Mouse (Mus musculus) heart, embryonic 15.5 days (tissue): Measurements from ENCODE around the gene Ank. TPM values are rescaled to one million over a fixed set of nuclear protein-coding genes. Genes with fewer than 3 reads are reported as not detected.

ENCODE experiments used
- ATAC-seq: fragments of 200-750 bp; cut with Nextera tagmentation; replicated peaks from 2 replicates; pipeline ENCODE4 v1.8.0; 2017; ENCODE audit warnings: low read depth, moderate TSS enrichment; ENCODE audit not compliant: insufficient number of reproducible peaks, insufficient read depth, low FRiP score
- H3K27ac ChIP-seq: fragments of 300-500 bp; sonication (generic); 2 replicates; pipeline ENCODE4 v1.5.1; 2015; ENCODE audit warnings: mild to moderate bottlenecking, inconsistent platforms
- H3K27me3 ChIP-seq: fragments of 300-500 bp; sonication (generic); 2 replicates; pipeline ENCODE4 v1.6.1; 2015; ENCODE audit warnings: inconsistent platforms
- H3K36me3 ChIP-seq: fragments of 300-500 bp; sonication (generic); 2 replicates; pipeline ENCODE4 v1.6.1; 2015; ENCODE audit warnings: mild to moderate bottlenecking, inconsistent platforms
- H3K4me1 ChIP-seq: fragments of 300-500 bp; sonication (generic); replicated peaks from 2 replicates; pipeline ENCODE4 v1.6.1; 2015; ENCODE audit warnings: inconsistent platforms
- H3K4me2 ChIP-seq: fragments of 300-500 bp; sonication (generic); 2 replicates; pipeline ENCODE4 v1.6.1; 2015; ENCODE audit warnings: inconsistent platforms, mild to moderate bottlenecking, moderate library complexity
- H3K4me3 ChIP-seq: fragments of 300-500 bp; sonication (generic); 2 replicates; pipeline ENCODE4 v1.5.1; 2015; ENCODE audit warnings: mild to moderate bottlenecking, inconsistent platforms
- H3K9ac ChIP-seq: fragments of 300-500 bp; sonication (generic); 2 replicates; pipeline ENCODE4 v1.6.1; 2015; ENCODE audit warnings: mild to moderate bottlenecking, inconsistent platforms
- H3K9me3 ChIP-seq: fragments of 300-500 bp; sonication (generic); replicated peaks from 2 replicates; pipeline ENCODE4 v1.6.1; 2016; ENCODE audit warnings: inconsistent platforms
- WGBS: fragments of 180-500 bp; shearing (Covaris S2); methylation state at CpG from one replicate; pipeline ENCODE4 v1.1.7; 2015; ENCODE audit warnings: mixed read lengths; 5-methylcytosine and 5-hydroxymethylcytosine counted together
- polyA plus RNA-seq: library from polyadenylated mRNA; unstranded; fragments of >200 nt; fragmentation: Nextera tagmentation; extraction: Ambion mirVana; gene quantifications from 2 replicates; pipeline ENCODE4 v1.2.1, GENCODE M21; 2015

Gene Ank
- polyA plus RNA-seq, 1 experiment from 2014 or later, result 10.2 TPM

GRCm38 (mm10) chr15:27486279-27486618 lies 19.8 kb downstream of the Ank start:
- H3K27ac ChIP-seq, result peak overlapping the region; percentile 35
- WGBS, result 75% methylated on average over 5 of the region's 5 CpGs
- H3K4me3 ChIP-seq, result no peak overlapping the region
- no peaks in the 10 kb centered on the region for H3K36me3 ChIP-seq
- H3K4me1 ChIP-seq, result peaks cover 37% of the 10 kb centered on the region
- H3K9ac ChIP-seq, result no peak overlapping the region
- no peaks in the 10 kb centered on the region for H3K9me3 ChIP-seq
- H3K4me2 ChIP-seq, result peak overlapping the region; percentile 39; the same call in 1 of the 2 replicates
- no peaks in the 10 kb centered on the region for H3K27me3 ChIP-seq
- no peak; the same call in 1 of the 2 replicates for ATAC-seq

- Histone ChIP-seq H3K4me1 (peaks cover 39% of the 10 kb centered on the region), H3K27me3 (no peaks in the 10 kb centered on the region), H3K36me3 (no peaks in the 10 kb centered on the region), H3K9ac (no peak overlapping the region; the same call in 1 of the 2 replicates), H3K9me3 (no peaks in the 10 kb centered on the region), H3K4me2 (peak overlapping the region; percentile 45), H3K4me3 (no peak overlapping the region), H3K27ac (peak overlapping the region; percentile 35; the same call in 1 of the 2 replicates)
- ATAC-seq, result no peak
- 50% methylated on average over 8 of the region's 8 CpGs for WGBS
These were observed 20.6 kb downstream of the Ank start for GRCm38 (mm10) chr15:27487059-27487458.

DNA sequence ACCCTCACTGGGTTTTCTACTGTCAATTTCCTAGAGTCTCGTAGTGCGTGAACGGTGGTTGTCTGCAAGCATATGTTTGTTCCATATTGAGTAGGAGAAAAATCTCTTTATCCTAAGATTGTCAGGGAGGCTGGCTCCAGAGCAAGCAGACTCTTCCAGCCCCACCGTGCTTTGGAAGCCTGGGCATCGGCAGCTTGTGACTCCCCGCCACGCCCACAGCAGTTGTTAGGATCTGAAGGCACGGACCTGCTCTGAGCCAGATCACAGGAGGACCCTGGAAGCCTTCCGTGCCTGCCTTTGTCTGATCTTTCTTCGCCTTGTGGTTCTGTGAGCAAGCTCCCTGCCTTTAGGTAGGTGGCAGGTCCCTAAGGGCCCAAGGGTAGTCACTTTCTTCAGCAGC lies 21.6 kb downstream of the Ank start:
- Histone ChIP-seq H3K9ac (no peak overlapping the region), H3K36me3 (no peaks in the 10 kb centered on the region), H3K27ac (no peak overlapping the region), H3K9me3 (no peaks in the 10 kb centered on the region), H3K4me1 (peaks cover 46% of the 10 kb centered on the region), H3K4me2 (no peak overlapping the region), H3K27me3 (no peaks in the 10 kb centered on the region), H3K4me3 (no peak overlapping the region)
- no peak for ATAC-seq
- 59% methylated on average over 10 of the region's 10 CpGs for WGBS

DNA sequence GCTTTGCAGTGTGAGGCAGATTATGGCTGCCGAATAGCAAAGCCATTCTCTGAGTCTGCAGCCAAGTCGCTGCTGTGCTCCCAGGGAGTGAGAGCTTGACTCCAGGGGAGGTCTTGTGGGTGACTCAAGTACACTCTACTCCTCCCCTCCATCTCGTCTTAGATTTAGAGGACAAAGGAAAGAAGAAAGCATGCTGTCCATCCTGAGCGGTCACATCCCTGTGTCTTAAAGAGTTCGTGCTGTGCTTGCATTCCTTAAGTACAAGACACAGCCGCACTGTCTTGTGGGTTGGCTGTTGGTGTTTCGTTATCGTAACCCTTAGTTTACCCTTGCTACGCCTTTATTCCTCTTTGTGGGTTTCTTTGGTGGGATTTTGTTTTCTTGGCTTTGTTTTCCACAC lies 24.2 kb downstream of the Ank start:
- H3K27ac ChIP-seq, result no peak overlapping the region
- no peaks in the 10 kb centered on the region for H3K9me3 ChIP-seq
- H3K4me3 ChIP-seq, result no peak overlapping the region
- no peak overlapping the region for H3K9ac ChIP-seq
- peaks cover 54% of the 10 kb centered on the region for H3K4me1 ChIP-seq
- no peak for ATAC-seq
- WGBS, result 77% methylated on average over 9 of the region's 9 CpGs
- no peaks in the 10 kb centered on the region for H3K27me3 ChIP-seq
- no peak overlapping the region for H3K4me2 ChIP-seq
- no peaks in the 10 kb centered on the region for H3K36me3 ChIP-seq

DNA sequence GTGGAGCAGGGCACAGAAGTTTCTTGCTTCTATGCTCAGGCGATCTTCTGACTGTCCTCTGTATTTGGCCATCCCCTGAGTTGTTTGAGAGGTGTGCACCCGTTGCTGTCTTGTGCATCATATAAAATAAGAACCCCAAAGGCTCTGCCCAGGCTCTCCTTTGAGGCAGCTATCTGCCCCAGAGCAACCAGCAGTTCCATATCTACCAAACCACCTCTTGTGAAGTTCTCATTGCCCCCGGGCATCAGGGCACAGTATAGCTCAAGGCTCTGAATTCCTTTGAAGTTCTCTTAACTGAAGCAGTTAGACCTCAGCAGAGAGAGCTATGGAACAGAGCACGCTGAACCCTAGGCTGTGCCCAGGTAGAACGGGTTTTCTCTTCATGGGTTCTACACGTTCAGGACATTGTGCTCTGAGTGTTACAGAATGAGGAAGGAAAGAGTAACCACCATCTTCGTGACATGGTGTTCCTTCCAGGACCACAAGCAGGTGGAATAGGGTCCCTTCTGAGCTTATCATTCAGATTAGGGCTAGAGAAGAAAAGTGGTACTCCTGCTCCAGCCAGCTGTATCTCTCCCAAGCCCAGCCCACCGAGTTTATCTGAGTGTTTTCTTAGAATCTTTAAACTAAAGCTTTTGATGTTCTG lies 25.1 kb downstream of the Ank start:
- no peak overlapping the region for H3K4me2 ChIP-seq
- peaks cover 46% of the 10 kb centered on the region for H3K4me1 ChIP-seq
- ATAC-seq, result no peak
- no peaks in the 10 kb centered on the region for H3K27me3 ChIP-seq
- no peak overlapping the region for H3K9ac ChIP-seq
- H3K27ac ChIP-seq, result no peak overlapping the region
- no peaks in the 10 kb centered on the region for H3K9me3 ChIP-seq
- no peak overlapping the region for H3K4me3 ChIP-seq
- WGBS, result 73% methylated on average over 8 of the region's 8 CpGs
- no peaks in the 10 kb centered on the region for H3K36me3 ChIP-seq

DNA sequence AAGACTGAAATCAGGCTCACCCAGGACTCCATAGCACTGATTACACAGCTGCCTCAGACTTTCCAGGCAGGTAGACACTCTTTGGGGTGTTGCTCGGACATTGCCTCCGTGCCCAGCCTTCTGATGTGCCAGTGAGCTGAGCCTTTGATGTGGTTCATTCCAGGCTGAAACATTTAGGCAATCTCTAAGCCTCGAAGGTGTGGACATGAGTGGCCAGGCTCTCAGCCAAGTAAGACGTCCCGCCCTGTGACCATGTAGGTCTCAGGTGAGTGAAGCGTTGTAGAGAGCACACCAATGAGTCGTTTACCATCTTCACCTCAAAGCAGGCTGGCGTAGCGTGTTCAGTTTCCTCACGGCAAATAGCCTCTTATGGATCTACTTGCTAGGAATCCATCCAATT lies 25.7 kb downstream of the Ank start:
- no peak overlapping the region for H3K27ac ChIP-seq
- H3K4me1 ChIP-seq, result peaks cover 43% of the 10 kb centered on the region
- no peak overlapping the region for H3K4me3 ChIP-seq
- no peaks in the 10 kb centered on the region for H3K36me3 ChIP-seq
- WGBS, result 71% methylated on average over 10 of the region's 10 CpGs
- no peaks in the 10 kb centered on the region for H3K27me3 ChIP-seq
- no peak for ATAC-seq
- H3K4me2 ChIP-seq, result no peak overlapping the region
- H3K9ac ChIP-seq, result no peak overlapping the region
- no peaks in the 10 kb centered on the region for H3K9me3 ChIP-seq

- H3K4me3 ChIP-seq, result no peak overlapping the region
These were observed 26.3 kb downstream of the Ank start for GRCm38 (mm10) chr15:27492734-27493133.

GRCm38 (mm10) chr15:27493516-27493915 lies 27.0 kb downstream of the Ank start:
- ATAC-seq, result no peak
- H3K4me1 ChIP-seq, result peaks cover 30% of the 10 kb centered on the region
- H3K27ac ChIP-seq, result peak overlapping the region; percentile 57
- H3K27me3 ChIP-seq, result no peaks in the 10 kb centered on the region
- H3K4me3 ChIP-seq, result no peak overlapping the region
- WGBS, result 22% methylated on average over 10 of the region's 10 CpGs
- no peaks in the 10 kb centered on the region for H3K36me3 ChIP-seq
- H3K4me2 ChIP-seq, result peak overlapping the region; percentile 4; the same call in 1 of the 2 replicates
- H3K9ac ChIP-seq, result no peak overlapping the region
- H3K9me3 ChIP-seq, result no peaks in the 10 kb centered on the region

More at GRCm38 (mm10) chr15:27492734-27493133, 26.3 kb downstream of the Ank start:
- Histone ChIP-seq H3K9me3 (no peaks in the 10 kb centered on the region), H3K9ac (no peak overlapping the region), H3K27ac (no peak overlapping the region), H3K27me3 (no peaks in the 10 kb centered on the region), H3K36me3 (no peaks in the 10 kb centered on the region), H3K4me1 (peaks cover 37% of the 10 kb centered on the region), H3K4me2 (no peak overlapping the region)
- ATAC-seq, result no peak
- 69% methylated on average over 1 of the region's 1 CpGs for WGBS

GRCm38 (mm10) chr15:27495981-27496401 lies 29.5 kb downstream of the Ank start:
- H3K4me1 ChIP-seq, result peaks cover 30% of the 10 kb centered on the region

GRCm38 (mm10) chr15:27496596-27497299 lies 30.3 kb downstream of the Ank start:
- Histone ChIP-seq H3K9ac (no peak overlapping the region), H3K36me3 (no peaks in the 10 kb centered on the region), H3K9me3 (no peaks in the 10 kb centered on the region), H3K27me3 (no peaks in the 10 kb centered on the region), H3K4me3 (no peak overlapping the region), H3K4me2 (no peak overlapping the region), H3K4me1 (peaks cover 34% of the 10 kb centered on the region), H3K27ac (no peak overlapping the region)
- WGBS, result 63% methylated on average over 11 of the region's 11 CpGs
- ATAC-seq, result no peak

More at GRCm38 (mm10) chr15:27495981-27496401, 29.5 kb downstream of the Ank start:
- Histone ChIP-seq H3K9me3 (no peaks in the 10 kb centered on the region), H3K27me3 (no peaks in the 10 kb centered on the region), H3K4me3 (no peak overlapping the region), H3K27ac (no peak overlapping the region), H3K9ac (no peak overlapping the region), H3K4me2 (no peak overlapping the region), H3K36me3 (no peaks in the 10 kb centered on the region)
- no peak for ATAC-seq
- 67% methylated on average over 5 of the region's 5 CpGs for WGBS

GRCm38 (mm10) chr15:27497300-27497997 lies 31.0 kb downstream of the Ank start:
- Histone ChIP-seq H3K9me3 (no peaks in the 10 kb centered on the region), H3K27ac (no peak overlapping the region), H3K4me1 (peaks cover 34% of the 10 kb centered on the region), H3K4me3 (no peak overlapping the region), H3K9ac (no peak overlapping the region), H3K36me3 (no peaks in the 10 kb centered on the region), H3K4me2 (no peak overlapping the region), H3K27me3 (no peaks in the 10 kb centered on the region)
- no peak for ATAC-seq
- WGBS, result 73% methylated on average over 7 of the region's 7 CpGs
